Mouse (Mus musculus): ENCODE results near the gene Fam78b.

Gene Fam78b

DNA sequence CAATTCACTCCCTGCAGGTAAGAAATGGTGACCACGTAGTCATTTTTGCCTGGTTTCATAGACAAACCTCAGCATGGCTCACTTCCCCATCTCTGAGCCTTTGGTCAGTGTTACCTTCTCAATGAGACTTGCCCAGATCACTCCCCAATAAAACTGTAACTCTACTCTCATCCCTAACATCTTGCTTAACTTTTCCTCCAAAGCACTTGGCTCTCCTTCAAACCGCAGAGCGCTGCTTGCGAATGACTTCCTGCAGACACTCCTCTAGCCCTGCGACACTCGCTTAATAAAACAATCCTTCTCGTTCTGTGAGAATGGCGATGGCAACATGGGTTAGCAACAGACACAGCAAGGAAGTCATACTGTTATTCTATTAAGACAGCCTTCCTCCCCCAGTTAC, 100.8 kb downstream of the Fam78b start:
- no peak for DNase-seq

DNA sequence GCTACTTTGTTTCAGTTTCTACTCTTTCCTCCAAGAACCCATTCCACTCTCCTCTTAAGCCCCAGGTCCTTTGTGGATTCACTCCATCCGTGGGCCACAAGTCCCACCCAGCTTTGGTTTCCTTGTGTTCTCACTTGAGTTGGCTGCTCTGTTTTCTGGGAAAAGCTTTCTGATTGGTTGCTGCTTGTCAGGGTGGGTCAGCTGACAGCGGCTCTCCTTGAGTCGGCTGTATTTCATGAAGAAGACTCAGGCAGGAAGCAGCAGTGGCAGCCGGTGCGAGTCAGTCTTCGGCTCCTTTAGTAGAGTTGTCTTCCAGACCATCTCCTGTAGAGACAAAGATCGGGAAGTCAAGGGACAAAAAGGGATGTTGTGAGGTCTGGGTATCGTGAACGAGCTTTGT, 101.3 kb downstream of the Fam78b start:
- DNase-seq: no peak

DNA sequence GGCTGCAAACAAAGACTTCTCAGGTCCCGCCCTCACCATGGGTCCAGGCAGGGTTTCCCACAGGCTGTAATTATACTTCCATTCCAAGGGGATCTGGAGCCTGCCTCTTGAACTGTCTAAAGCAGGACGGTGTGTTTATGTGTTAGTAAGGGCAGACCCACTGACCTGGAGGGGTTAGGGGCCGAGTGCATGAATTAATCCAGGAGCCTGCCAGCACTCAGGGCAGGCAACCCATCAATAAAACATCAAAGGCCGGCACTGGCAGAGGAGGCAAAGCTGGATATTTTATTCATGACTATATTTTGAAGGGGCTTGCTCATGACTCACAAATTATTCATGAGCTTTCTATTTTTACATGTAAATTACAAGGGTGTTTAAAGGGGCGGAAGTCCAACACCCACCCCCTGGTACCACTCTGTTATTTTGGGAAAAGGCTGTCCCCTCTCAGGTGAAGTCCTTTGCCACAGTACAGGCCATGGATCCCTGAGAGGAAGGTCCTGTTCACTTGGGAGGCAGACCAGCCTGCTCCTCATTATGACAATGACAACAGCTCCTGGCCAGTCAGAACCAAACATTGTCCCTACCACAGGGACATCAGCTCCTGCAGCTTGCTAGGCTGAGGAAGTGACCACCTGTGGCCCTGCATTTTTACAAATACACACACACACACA, 103.9 kb downstream of the Fam78b start:
- DNase-seq: no peak

DNA sequence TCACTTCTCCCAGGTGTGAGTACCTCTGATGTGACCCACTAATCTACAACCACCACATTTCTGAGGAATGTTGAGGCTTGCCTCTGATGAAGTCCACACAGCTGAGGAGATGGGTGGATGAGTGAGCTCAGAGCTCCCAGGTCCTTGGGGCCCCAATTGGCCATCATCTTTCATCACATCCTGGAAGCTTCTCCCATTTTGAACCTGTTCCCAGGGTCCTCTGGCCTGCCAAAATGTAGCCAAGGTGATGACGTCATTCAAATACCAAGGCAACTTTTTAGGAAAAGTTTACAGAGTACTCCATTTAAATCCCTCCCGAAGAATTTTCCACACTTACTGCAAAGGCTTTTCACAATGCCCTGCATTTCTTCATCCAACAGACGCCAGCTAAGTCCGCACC, 104.7 kb downstream of the Fam78b start:
- no peak for DNase-seq

DNA sequence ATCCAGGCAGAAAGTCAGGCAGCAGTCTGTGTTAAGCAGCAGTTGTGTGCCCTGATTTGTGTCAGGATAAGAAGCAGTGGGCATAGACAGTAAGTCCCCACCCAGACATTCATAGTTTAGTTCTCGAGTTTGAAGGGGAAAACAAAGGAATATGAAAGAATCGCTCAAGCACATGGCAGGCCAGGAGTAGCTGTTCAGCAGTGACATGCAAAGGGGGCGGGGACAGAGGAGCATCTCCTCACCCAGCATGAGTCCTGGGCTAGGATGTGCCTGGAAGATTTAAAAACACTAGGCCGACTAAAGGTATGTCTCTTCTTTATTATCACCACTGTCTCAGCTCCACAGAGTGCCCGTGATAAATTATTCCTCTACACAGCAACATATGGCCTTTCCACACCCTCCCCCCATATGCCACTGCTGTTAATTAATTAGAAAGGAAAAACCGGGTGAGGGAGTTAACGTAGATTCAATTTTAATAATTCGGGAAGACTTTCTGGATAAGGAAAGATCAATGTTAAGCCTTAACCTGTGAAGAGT, 107.8 kb downstream of the Fam78b start:
- DNase-seq: no peak

DNA sequence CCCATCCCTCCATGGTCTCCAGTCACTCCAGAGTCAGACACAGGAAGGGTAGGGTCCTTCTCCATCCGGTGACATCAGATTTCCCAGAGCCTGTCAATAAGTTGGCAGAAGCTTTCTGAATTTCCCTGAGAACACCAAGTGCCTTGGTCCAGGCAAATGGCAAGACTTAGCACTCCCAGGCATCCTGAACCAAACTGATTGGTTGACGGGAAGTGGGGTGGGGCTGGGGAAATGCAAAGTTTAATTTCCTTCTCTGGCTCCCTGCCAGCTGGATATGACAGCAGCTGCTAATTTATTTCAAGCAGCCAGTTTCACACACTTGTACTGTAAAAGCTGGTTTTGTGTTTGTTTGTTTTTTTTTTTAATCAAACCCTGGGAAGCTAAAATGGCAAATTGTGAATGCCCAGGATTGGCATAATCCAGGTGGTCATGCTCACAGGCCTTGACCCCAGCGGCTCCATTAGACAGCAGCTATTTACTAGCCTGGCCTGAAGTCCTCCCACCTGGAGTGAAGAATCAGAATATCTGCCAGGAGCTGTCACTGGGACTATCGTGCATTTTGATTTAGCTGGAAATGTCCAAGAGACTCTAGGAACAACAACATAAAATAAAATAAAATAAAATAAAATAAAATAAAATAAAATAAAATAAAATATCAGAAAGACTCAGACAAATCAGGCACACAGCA, 113.3 kb downstream of the Fam78b start:
- no peak for DNase-seq

DNA sequence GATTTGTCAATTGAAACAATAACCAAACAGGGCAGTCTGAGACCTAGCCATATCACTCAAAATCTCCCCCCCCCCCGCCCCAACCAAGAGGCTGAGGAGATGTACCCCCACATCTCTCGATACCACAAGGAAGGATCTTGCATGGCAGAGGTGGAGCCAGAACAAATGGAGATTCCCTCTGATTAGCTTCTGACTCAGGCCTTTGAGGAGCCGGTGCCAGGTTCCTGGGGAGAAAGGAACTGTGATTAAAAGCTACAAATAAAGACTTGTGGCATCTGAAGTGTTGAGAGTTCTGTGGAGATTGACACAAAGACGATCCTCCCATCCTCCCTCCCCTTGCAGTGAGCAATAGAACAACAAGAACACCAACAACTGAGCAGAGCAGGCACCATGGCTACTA, 113.9 kb downstream of the Fam78b start:
- no peak for DNase-seq

DNA sequence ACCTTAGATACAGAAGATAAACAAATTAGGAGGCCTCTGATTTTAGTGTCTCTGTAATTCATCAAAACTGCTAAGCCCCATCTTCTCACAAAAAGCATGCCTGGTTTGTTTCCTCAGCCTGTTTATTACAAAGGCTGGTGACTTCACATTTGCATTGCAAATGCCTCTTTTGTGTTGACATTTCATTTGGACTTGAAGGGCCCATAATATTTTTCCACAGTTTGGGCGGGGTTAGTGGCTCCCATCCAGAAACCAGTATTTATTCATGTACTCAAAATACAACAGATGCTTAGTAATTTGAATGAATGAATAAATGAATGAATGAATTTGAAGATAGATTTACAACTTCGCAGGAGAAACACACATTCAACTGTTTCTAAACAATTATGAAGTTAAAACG, 115.5 kb downstream of the Fam78b start:
- DNase-seq: no peak

DNA sequence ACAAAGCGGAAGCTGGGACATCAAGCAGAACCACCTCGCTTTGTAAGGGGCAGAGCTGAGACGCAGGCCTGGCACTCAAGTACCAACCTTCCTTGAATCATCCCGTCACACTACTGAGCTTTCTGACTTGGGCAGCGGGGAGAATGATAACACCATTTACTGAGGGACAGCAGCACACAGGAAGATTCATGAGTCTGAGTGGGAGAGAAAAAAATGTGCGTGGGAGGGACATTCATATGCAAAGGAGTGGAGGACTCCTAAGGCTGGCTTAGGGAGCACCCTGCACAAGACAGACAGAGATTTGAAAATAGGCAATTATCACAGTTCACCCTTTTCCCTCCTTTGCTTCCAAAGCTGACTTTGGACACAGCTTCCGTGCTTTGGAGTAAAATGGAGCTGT, 117.8 kb downstream of the Fam78b start:
- DNase-seq: no peak

DNA sequence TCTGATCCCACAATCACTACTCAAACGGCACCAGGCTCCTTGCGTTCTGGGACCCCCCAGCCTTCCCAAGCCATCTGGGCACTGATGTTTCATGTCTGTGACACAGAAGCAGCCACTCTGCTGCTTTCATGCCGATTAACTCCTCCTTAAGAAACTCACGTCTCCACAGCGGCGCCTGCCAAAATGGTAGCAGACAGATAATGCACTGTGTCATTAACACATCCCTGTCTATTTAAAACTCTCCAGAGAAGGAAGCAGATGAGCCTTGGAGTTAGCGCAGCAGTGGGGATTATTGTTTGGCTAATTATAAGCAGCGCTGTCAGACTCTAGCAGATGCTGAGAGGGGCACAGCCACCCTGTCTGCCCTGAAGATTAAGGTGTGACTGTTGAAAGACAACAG, 118.2 kb downstream of the Fam78b start:
- DNase-seq: no peak

DNA sequence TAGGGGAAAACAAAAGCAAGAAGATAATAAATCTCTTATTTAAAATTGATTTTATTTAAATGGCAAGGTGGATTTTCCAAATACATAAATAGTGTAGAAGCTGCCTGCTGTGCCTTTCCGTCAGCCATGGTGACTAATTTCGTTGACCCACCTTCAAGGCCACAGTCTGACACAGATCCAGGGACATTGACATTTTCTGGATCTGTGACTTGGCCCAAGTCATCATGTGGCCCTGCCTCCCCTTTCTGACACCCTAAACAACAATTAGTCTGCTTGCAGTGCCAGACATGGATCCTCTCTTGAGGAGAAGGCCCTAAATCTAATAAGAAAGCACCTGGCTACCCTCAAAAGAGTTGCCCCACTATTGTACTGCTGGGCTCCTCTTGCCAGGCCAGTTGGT, 121.2 kb downstream of the Fam78b start:
- DNase-seq: no peak

DNA sequence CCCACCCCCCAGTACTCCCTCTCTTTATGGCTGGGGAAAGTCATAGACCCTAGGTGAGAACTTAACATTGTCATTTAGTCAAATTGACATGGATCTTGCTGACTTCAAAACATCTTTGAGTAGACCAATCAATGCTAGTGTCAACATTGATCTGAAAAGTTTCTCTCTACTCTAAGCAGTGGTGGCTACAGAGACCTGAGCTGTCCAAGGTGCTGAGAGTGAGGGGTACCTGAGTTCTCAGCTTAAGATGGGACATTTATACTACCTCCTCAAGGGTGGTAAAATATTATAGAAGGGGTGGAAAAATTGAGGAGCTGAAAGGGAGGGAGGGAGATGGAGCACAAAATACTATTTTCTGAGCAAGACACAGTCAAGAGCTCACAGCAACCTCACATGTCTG, 122.3 kb downstream of the Fam78b start:
- no peak for DNase-seq

DNA sequence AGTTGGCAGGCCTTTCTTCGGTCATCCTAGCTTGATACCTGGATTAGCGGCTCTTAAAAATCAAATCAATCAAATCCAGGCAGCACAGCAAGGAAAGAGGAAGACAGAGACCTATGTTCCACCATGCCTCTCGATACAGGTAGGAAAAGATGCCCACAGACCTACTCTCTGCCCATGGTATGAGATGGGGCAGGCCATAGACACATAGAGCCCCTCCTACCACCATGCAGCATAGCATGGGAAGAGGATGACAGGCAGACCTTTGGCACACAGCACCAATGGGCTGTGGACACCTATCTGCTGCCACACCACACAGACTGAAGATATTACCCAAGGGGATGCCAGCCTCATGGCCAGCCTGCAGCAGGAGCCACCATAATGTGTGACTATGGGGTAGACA, 124.7 kb downstream of the Fam78b start:
- no peak for DNase-seq

DNA sequence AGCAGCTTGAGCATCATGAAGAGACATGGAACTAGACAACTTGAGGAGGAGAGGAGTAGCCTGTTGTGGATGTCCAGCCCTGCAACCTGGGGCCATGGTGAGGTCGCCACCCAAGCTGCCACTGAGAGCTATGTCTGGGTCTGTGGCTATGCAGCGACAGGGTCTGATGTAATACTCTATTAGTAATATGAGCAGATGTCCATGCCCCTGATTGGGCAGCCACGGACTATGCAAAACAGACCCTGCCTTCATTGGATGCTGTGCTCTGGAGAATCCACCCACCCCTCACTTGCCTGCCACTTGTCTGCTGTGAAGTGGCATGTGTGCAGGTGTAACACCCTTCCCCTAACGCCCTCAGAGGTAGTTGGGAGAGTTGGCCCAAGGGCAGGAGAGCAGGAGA, 125.1 kb downstream of the Fam78b start:
- no peak for DNase-seq

DNA sequence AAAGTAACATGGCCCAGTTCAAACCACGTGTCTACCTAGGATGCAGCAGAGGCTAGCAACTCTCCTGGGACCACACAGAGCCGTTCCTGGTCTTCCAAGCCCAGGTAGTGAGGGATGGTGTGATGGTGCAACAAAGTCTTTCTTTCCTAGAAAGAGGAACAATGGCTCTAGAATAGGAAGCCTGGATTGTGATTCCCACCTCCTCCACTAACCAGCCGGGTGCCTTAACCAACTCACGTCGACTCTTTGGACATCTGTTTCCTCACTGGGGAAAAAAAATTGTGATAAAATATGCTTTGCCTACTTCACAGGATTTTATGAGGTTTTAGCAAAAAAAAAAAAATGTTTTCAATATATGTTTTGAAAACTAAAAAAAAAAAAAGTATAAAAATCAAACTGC, 134.5 kb downstream of the Fam78b start:
- DNase-seq: no peak

Data from kidney, adult 11 months (tissue).